Mouse (Mus musculus) C2C12 (cell line): ENCODE data around the gene Lef1. TPM values are rescaled to one million over a fixed set of nuclear protein-coding genes. Genes with fewer than 3 reads are reported as not detected.

Source experiments
- H3K27me3 ChIP-seq: one replicate; pipeline ENCODE4 v1.6.1; 2011; ENCODE audit not compliant: control insufficient read depth, insufficient read depth, insufficient read length
- H3K36me3 ChIP-seq: one replicate; pipeline ENCODE4 v1.6.1; 2011; ENCODE audit not compliant: control insufficient read depth, insufficient read depth
- H3K4me3 ChIP-seq: one replicate; pipeline ENCODE4 v1.5.1; 2011; ENCODE audit warnings: mild to moderate bottlenecking, control low read depth; ENCODE audit not compliant: poor library complexity, insufficient read depth, severe bottlenecking
- H3K79me2 ChIP-seq: one replicate; pipeline ENCODE4 v1.6.1; 2011; ENCODE audit not compliant: control insufficient read depth, insufficient read depth
- H3K79me3 ChIP-seq: one replicate; pipeline ENCODE4 v1.6.1; 2011; ENCODE audit warnings: low read depth, control low read depth
- H3ac ChIP-seq: one replicate; pipeline ENCODE3; 2011; ENCODE audit warnings: low read depth; ENCODE audit not compliant: control insufficient read depth, insufficient read length
- CEBPB ChIP-seq: IDR thresholded peaks from one replicate; pipeline ENCODE4 v1.6.1; 2011; ENCODE audit warnings: low read depth, mild to moderate bottlenecking, control low read depth, moderate library complexity
- CTCF ChIP-seq: IDR thresholded peaks from one replicate; pipeline ENCODE4 v1.5.1; 2011; ENCODE audit not compliant: control insufficient read depth, insufficient read depth, insufficient read length
- FOSL1 ChIP-seq: IDR thresholded peaks from one replicate; pipeline ENCODE4 v1.8.0; 2011; ENCODE audit warnings: mild to moderate bottlenecking, low read length; ENCODE audit not compliant: poor library complexity, insufficient read depth, severe bottlenecking
- MAX ChIP-seq: IDR thresholded peaks from one replicate; pipeline ENCODE4 v1.6.1; 2011; ENCODE audit warnings: mild to moderate bottlenecking, control low read depth
- MYOD1 ChIP-seq: IDR thresholded peaks from one replicate; pipeline ENCODE4 v1.6.1; 2011; ENCODE audit warnings: low read depth; ENCODE audit not compliant: control insufficient read depth, insufficient read length
- MYOG ChIP-seq: IDR thresholded peaks from one replicate; pipeline ENCODE4 v1.6.1; 2011; ENCODE audit not compliant: control insufficient read depth, insufficient read length; ENCODE audit errors: extremely low read depth
- USF1 ChIP-seq: IDR thresholded peaks from one replicate; pipeline ENCODE4 v1.6.1; 2011; ENCODE audit warnings: low read depth, mild to moderate bottlenecking, control low read depth, moderate library complexity
- polyA plus RNA-seq: library from polyadenylated mRNA; unstranded; fragments of >200 nt; fragmentation: generic; extraction: Trizol; gene quantifications from one replicate; pipeline ENCODE4 v1.2.1, GENCODE M21; 2012; ENCODE audit warnings: missing spikeins

The Lef1 gene
- polyA plus RNA-seq, 1 experiment: 4.6 TPM

- Histone ChIP-seq H3K36me3 (no peaks in the 10 kb centered on the region), H3K4me3 (no peak overlapping the region), H3K79me2 (no peaks in the 10 kb centered on the region), H3K79me3 (no peaks in the 10 kb centered on the region), H3ac (no peak overlapping the region), H3K27me3 (no peaks in the 10 kb centered on the region)
- TF ChIP-seq MAX (no peak), CTCF (no peak), MYOD1 (no peak), MYOG (no peak), FOSL1 (no peak), CEBPB (no peak), USF1 (no peak)
Observed at GRCm38 (mm10) chr3:131199590-131200288, 89.5 kb downstream of the Lef1 start.

- no peak overlapping the region for H3K4me3 ChIP-seq
- TF ChIP-seq MYOD1: no peak
- no peak for TF ChIP-seq CEBPB
- no peak for TF ChIP-seq USF1
- no peak for TF ChIP-seq CTCF
- TF ChIP-seq MAX: no peak
- no peak for TF ChIP-seq MYOG
- TF ChIP-seq FOSL1: no peak
- no peaks in the 10 kb centered on the region for H3K27me3 ChIP-seq
Observed at GRCm38 (mm10) chr3:131202311-131202710, 92.0 kb downstream of the Lef1 start.

GRCm38 (mm10) chr3:131207846-131208245, 97.6 kb downstream of the Lef1 start:
- TF ChIP-seq FOSL1: no peak
- TF ChIP-seq CEBPB: no peak
- TF ChIP-seq USF1: no peak
- TF ChIP-seq MYOG: no peak
- TF ChIP-seq MAX: no peak
- no peak for TF ChIP-seq CTCF
- TF ChIP-seq MYOD1: no peak
- no peaks in the 10 kb centered on the region for H3K36me3 ChIP-seq
- H3K79me2 ChIP-seq: no peaks in the 10 kb centered on the region
- H3K4me3 ChIP-seq: no peak overlapping the region
- no peaks in the 10 kb centered on the region for H3K79me3 ChIP-seq
- H3K27me3 ChIP-seq: no peaks in the 10 kb centered on the region
- no peak overlapping the region for H3ac ChIP-seq

More at GRCm38 (mm10) chr3:131202311-131202710, 92.0 kb downstream of the Lef1 start:
- Histone ChIP-seq H3K36me3 (no peaks in the 10 kb centered on the region), H3ac (no peak overlapping the region), H3K79me2 (no peaks in the 10 kb centered on the region), H3K79me3 (no peaks in the 10 kb centered on the region)

GRCm38 (mm10) chr3:131208265-131208891, 98.1 kb downstream of the Lef1 start:
- Histone ChIP-seq H3K79me2 (no peaks in the 10 kb centered on the region), H3K36me3 (no peaks in the 10 kb centered on the region), H3ac (no peak overlapping the region), H3K79me3 (no peaks in the 10 kb centered on the region), H3K27me3 (no peaks in the 10 kb centered on the region), H3K4me3 (no peak overlapping the region)
- no peak for TF ChIP-seq MYOG
- no peak for TF ChIP-seq MYOD1

GRCm38 (mm10) chr3:131212200-131212599, 101.9 kb downstream of the Lef1 start:
- H3K36me3 ChIP-seq: no peaks in the 10 kb centered on the region
- no peak overlapping the region for H3K4me3 ChIP-seq
- H3K79me2 ChIP-seq: no peaks in the 10 kb centered on the region
- no peaks in the 10 kb centered on the region for H3K27me3 ChIP-seq
- H3K79me3 ChIP-seq: no peaks in the 10 kb centered on the region
- TF ChIP-seq MYOD1 (no peak), FOSL1 (no peak), MAX (no peak), CTCF (no peak), USF1 (no peak), CEBPB (no peak), MYOG (no peak)
- no peak overlapping the region for H3ac ChIP-seq

- no peaks in the 10 kb centered on the region for H3K79me2 ChIP-seq
- no peak overlapping the region for H3ac ChIP-seq
- H3K36me3 ChIP-seq: no peaks in the 10 kb centered on the region
- no peaks in the 10 kb centered on the region for H3K27me3 ChIP-seq
- TF ChIP-seq MYOG (no peak), MAX (no peak), MYOD1 (no peak), USF1 (no peak)
- H3K79me3 ChIP-seq: no peaks in the 10 kb centered on the region
- H3K4me3 ChIP-seq: no peak overlapping the region
Observed at GRCm38 (mm10) chr3:131214060-131214658, 103.9 kb downstream of the Lef1 start.
